Mouse (Mus musculus) kidney, adult 2 months (tissue): Measurements from ENCODE around the gene Tnnt2.

Experiments
- CTCF ChIP-seq: fragments of 200-500 bp; conservative IDR thresholded peaks from 2 replicates; pipeline ENCODE4 v1.5.1; 2011; ENCODE audit warnings: low read depth, mild to moderate bottlenecking, control low read depth, low read length, moderate library complexity, mixed read lengths; ENCODE audit not compliant: insufficient read depth, insufficient read length
- POLR2A ChIP-seq: fragments of 200-500 bp; IDR thresholded peaks from one replicate; pipeline ENCODE4 v1.6.1; 2011; ENCODE audit warnings: low read depth, low read length, control low read depth

DNA sequence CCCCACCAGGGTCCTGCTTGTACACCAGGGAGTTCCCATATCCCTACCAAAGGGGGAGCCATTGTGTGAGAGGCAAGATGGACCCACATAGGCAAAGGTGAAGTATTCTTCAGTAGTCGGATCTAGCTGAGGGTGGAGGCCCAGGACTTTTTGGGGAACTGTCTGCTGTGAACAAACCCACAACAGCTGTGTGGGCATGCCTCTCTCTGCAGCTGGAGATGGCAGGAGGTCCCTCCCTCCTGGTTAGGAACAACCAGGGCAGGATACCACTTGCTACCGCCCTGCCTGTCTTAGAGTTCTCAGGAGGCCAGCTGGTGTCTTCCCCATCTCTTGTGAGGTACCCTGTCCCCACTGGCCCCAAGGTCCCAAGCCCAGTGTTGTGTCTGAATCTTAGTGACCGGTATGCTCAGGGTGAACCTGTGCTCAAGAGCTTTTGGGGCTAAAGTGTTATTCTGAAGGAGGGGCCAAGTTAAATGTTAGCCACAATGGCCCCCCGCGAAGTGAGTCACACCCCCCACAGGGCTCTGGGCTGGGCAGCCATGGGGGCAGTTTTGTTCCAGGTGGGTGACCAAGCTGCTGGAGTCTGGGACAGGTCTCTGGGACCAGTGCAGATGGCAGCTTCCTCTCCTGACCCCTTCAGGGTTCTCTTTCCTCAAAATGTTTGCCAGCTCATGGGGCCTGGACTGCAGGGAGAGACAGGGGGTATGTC lies 22.3 kb upstream of the Tnnt2 start:
- TF ChIP-seq CTCF (no peak), POLR2A (no peak)
